Mouse (Mus musculus) C2C12 (cell line): Measurements from ENCODE around the gene Pdzd2.

Experiments used
- CTCF ChIP-seq: IDR thresholded peaks from one replicate; pipeline ENCODE4 v1.5.1; 2011; ENCODE audit not compliant: control insufficient read depth, insufficient read depth, insufficient read length
- MYOG ChIP-seq: IDR thresholded peaks from one replicate; pipeline ENCODE4 v1.6.1; 2011; ENCODE audit not compliant: control insufficient read depth, insufficient read length; ENCODE audit errors: extremely low read depth
- USF1 ChIP-seq: IDR thresholded peaks from one replicate; pipeline ENCODE4 v1.6.1; 2011; ENCODE audit warnings: low read depth, mild to moderate bottlenecking, control low read depth, moderate library complexity

DNA sequence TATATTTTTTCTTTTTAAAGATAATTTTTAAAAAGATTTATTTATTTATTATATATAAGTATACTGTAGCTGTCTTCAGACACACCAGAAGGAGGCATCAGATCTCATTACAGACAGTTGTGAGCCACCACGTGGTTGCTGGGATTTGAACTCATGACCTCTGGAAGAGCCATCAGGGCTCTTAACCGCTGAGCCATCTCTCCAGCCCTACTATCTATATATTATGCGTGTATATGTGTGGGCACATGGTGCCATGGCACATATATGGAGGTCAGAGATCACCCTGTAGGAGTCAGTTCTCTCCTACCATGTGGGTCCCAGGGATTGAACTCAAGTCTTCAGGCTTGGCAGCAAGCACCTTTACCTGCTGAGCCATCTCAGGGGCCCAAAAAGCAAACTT lies 359.7 kb downstream of the Pdzd2 start:
- no peak for TF ChIP-seq CTCF
- no peak for TF ChIP-seq MYOG
- TF ChIP-seq USF1: no peak
